Mouse (Mus musculus) lung, adult 2 months (tissue): ENCODE data around the gene 1700007K13Rik. TPM values are rescaled to one million over a fixed set of nuclear protein-coding genes. Genes with fewer than 3 reads are reported as not detected.

Experiments
- DNase-seq: peaks from one replicate; pipeline ENCODE4 v3.0.0; 2022
- H3K4me1 ChIP-seq: fragments of 200-500 bp; 2 replicates; pipeline ENCODE4 v1.6.1; 2011; ENCODE audit warnings: low read length; ENCODE audit not compliant: control insufficient read depth, insufficient read depth
- H3K4me3 ChIP-seq: fragments of 200-500 bp; replicated peaks from 2 replicates; pipeline ENCODE3; 2011; ENCODE audit warnings: low read depth, mild to moderate bottlenecking, control low read depth, low read length; ENCODE audit errors: extremely low read depth
- CTCF ChIP-seq: fragments of 200-500 bp; IDR thresholded peaks from 2 replicates; pipeline ENCODE4 v1.5.1; 2011; ENCODE audit warnings: mild to moderate bottlenecking, low read length, control low read depth; ENCODE audit not compliant: insufficient read depth
- POLR2A ChIP-seq: fragments of 200-500 bp; IDR thresholded peaks from 2 replicates; pipeline ENCODE4 v1.6.1; 2011; ENCODE audit warnings: low read depth, mild to moderate bottlenecking, control low read depth, low read length, borderline replicate concordance; ENCODE audit errors: extremely low read depth
- WGBS: fragments of 180-500 bp; shearing (Covaris S2); methylation state at CpG from one replicate; pipeline ENCODE4 v1.1.7; 2018; 5-methylcytosine and 5-hydroxymethylcytosine counted together
- polyA plus RNA-seq: library from polyadenylated mRNA; depleted of rRNA; stranded (reverse); fragments of >200 nt; gene quantifications from 2 replicates; pipeline ENCODE4 v1.2.3, GENCODE M21; 2012

Gene 1700007K13Rik
- polyA plus RNA-seq, 1 experiment, result 10.5 TPM

- DNase-seq, result no peak
- no peak for TF ChIP-seq CTCF
- no peak overlapping the region for H3K4me3 ChIP-seq
- peaks cover 2% of the 10 kb centered on the region; the same call in 1 of the 2 replicates for H3K4me1 ChIP-seq
- 86% methylated on average over 2 of the region's 2 CpGs for WGBS
Measured at GRCm38 (mm10) chr2:28470591-28470990, 4.5 kb upstream of the 1700007K13Rik start.

- 95% methylated on average over 14 of the region's 14 CpGs for WGBS
- no peak for DNase-seq
- TF ChIP-seq CTCF (no peak), POLR2A (no peak)
- no peak overlapping the region for H3K4me3 ChIP-seq
- peaks cover 2% of the 10 kb centered on the region; the same call in 1 of the 2 replicates for H3K4me1 ChIP-seq
Measured at GRCm38 (mm10) chr2:28469461-28469860, 3.3 kb upstream of the 1700007K13Rik start.

GRCm38 (mm10) chr2:28468486-28469225 lies 2.5 kb upstream of the 1700007K13Rik start:
- TF ChIP-seq CTCF (no peak), POLR2A (no peak)
- Histone ChIP-seq H3K4me3 (peak overlapping the region; percentile 89), H3K4me1 (peaks cover 2% of the 10 kb centered on the region; the same call in 1 of the 2 replicates)
- WGBS, result 53% methylated on average over 18 of the region's 18 CpGs
- DNase-seq, result no peak

GRCm38 (mm10) chr2:28467860-28468485 lies 1.8 kb upstream of the 1700007K13Rik start, which contains the start of gene Mrps2:
TSS of gene Mrps2 (plus strand) at chr2:28468066.
- Histone ChIP-seq H3K4me1 (peaks cover 2% of the 10 kb centered on the region; the same call in 1 of the 2 replicates), H3K4me3 (peak within 1 kb of the TSS; percentile 89)
- WGBS, result under 1% methylated on average over 51 of the region's 52 CpGs
- DNase-seq, result peak; percentile 77
- TF ChIP-seq POLR2A (peak; percentile 58; the same call in 1 of the 2 replicates), CTCF (peak; percentile 60)

GRCm38 (mm10) chr2:28464919-28465318 lies 1.2 kb downstream of the 1700007K13Rik start:
- peaks cover 2% of the 10 kb centered on the region; the same call in 1 of the 2 replicates for H3K4me1 ChIP-seq
- 81% methylated on average over 9 of the region's 9 CpGs for WGBS
- TF ChIP-seq POLR2A (no peak), CTCF (no peak)
- H3K4me3 ChIP-seq, result no peak overlapping the region
- DNase-seq, result no peak

- WGBS, result 43% methylated on average over 3 of the region's 3 CpGs
- Histone ChIP-seq H3K4me3 (no peak overlapping the region), H3K4me1 (peaks cover 2% of the 10 kb centered on the region; the same call in 1 of the 2 replicates)
- DNase-seq, result peak; percentile 69
- TF ChIP-seq POLR2A, result no peak
- peak; percentile 69 for TF ChIP-seq CTCF
Measured at GRCm38 (mm10) chr2:28463919-28464318, 2.2 kb downstream of the 1700007K13Rik start.

GRCm38 (mm10) chr2:28456616-28457015 lies 9.5 kb downstream of the 1700007K13Rik start:
- no peak for TF ChIP-seq CTCF
- TF ChIP-seq POLR2A, result no peak
- H3K4me3 ChIP-seq, result no peak overlapping the region
- WGBS, result 74% methylated on average over 1 of the region's 1 CpGs
- no peak for DNase-seq
- no peaks in the 10 kb centered on the region for H3K4me1 ChIP-seq

- 81% methylated on average over 6 of the region's 6 CpGs for WGBS
- Histone ChIP-seq H3K4me1 (no peaks in the 10 kb centered on the region), H3K4me3 (no peak overlapping the region)
- no peak for DNase-seq
- no peak for TF ChIP-seq POLR2A
- no peak for TF ChIP-seq CTCF
Measured at GRCm38 (mm10) chr2:28453539-28453938, 12.6 kb downstream of the 1700007K13Rik start.

- Histone ChIP-seq H3K4me1 (0 out of 2 replicates have a peak, but pooled peaks cover 3% of the 10 kb centered on the region), H3K4me3 (no peak overlapping the region)
- DNase-seq, result no peak
- TF ChIP-seq POLR2A (no peak), CTCF (no peak)
- 91% methylated on average over 11 of the region's 11 CpGs for WGBS
Measured at GRCm38 (mm10) chr2:28451663-28452062, 14.5 kb downstream of the 1700007K13Rik start.
